Mouse (Mus musculus) urinary bladder, postnatal 36 days (tissue): ENCODE results near the gene Nploc4.
A peak's percentile ranks its signal among the peaks of the same experiment; 100 is the strongest.
"Not testable (repeated sequence)": the region's sequence is repeated elsewhere in the genome, so short reads cannot be mapped to it uniquely, and the experiment has no call there.

Source experiments
- DNase-seq, 2 experiments: peaks; one replicate each; pipeline ENCODE4 v3.0.0; 2022; ENCODE audit warnings: low spot score in 2 of 2, mixed read lengths in 1 of 2

Nploc4 gene

DNA sequence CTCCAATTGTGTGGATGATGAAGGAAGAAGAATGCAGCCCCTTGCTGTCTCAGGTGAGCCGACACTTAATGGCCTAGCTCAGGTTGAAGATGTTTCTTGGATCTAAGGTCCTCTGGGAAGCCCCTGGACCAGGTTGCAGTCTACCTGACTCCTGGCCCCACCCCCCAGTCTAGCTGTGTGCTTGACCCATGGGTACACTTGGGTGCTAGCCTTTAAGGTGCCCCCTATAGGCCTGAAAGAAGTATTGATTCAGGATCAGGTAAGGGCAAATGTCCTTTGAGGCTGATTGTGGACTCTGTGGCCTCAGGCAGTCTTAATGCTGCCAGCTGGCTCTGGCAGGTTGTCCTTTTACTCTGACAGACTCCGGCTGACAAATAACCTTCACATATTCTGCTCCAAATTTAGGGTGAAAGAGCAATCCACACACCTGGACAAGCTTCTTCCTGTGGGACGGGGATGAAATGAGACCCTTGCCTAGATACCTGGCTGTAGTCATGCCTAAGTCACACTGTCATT, 5.3 kb upstream of the Nploc4 start:
- no peak for DNase-seq

DNA sequence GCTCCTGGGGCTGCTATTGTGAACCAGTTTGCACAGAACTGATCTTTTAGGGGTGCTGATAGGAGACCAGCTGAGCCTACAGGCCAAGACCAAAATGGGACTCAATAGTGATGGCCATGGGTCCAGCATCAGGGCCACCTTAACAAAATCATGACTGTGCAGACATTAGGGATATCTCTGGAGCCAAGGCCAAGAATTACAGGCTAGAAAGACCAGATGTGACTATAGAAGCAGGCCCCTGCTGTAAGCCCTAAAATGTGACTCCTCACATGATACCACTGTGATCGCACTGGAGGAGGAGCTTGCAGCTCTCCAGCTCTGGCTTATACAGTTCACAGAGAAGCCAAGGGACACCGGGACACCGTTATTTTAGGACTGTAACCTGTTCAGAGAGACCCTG, 4.8 kb upstream of the Nploc4 start, which contains the start of gene Tspan10:
Tspan10 (plus strand) TSS at position 301 of the 400 bp plus-strand sequence.
- no peak for DNase-seq

DNA sequence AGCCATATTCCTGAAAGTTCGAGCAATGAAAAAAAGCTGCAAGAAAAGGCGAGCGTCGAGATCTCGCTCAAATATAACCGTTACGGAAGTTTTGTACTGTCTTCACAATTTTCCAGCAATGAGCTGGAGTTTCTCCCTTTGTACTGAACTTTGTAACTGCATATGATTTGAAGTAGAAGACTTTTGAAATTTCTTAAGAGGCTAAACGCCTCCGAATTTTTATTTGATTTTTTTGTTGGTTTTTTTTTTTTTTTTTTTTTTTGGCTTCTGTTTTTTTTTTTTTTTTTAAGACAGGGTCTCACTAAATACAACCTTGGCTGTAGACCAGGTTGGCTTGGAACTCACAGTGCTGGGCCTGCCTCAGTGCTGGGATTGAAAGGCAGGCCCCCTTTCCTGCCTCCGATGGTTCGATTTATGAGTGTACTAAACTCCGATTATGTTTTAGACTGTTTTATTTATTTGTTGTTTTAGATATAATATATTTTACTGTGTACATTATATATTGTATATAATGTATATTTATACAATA, 413 bp upstream of the Nploc4 start:
- no peak for DNase-seq

DNA sequence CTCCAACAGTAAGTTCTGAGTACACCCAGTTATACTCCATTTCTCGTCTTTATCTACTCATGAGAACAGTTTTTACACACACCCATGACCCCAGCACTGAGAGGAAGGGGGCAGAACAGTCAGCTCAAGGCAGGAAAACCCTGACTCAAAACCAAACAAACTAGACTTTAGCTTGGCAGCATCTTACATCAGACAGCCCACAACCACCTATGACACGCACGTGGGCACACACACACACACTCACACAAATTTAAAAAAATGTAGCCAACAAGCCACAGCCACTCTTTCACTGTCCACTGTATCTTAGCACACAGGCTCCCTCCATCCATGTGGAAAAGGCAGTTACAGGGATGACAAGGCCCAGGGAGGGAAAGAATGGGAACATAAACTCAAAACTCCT, 10.8 kb downstream of the Nploc4 start:
- DNase-seq = no peak

DNA sequence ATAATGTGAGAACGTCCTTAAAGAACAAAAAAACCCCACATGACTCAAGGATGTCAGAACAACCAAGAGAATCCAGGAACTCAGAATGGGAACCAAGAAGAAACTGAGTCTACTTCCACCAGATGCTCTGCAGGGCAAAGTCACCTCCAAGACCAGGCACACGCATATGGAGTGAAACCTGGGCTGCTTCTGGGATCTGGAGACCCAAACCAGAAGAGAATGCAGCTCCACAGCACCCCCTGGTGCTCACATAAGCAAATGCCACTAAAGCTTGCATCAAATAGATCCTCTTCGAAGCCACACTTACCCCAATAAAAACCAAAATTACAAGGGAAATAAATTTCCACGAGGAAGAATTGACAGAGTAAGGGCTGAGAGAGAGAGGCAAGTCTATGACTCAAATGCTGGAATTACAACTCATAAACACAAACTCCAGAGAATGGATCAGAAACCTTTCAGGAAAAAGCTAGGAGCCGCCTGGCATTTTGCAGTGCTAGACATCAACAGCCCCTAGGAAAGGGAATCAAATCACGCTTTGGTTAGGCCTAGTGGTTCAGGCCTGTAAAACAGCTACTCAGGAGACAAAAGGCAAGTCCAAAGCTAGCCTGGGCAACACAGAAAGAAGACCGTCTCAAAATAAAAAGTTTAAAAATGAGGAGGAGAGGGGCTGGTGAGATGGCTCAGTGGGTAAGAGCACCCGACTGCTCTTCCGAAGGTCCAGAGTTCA, 13.8 kb downstream of the Nploc4 start:
- peak; percentile 32 to 43 for DNase-seq

DNA sequence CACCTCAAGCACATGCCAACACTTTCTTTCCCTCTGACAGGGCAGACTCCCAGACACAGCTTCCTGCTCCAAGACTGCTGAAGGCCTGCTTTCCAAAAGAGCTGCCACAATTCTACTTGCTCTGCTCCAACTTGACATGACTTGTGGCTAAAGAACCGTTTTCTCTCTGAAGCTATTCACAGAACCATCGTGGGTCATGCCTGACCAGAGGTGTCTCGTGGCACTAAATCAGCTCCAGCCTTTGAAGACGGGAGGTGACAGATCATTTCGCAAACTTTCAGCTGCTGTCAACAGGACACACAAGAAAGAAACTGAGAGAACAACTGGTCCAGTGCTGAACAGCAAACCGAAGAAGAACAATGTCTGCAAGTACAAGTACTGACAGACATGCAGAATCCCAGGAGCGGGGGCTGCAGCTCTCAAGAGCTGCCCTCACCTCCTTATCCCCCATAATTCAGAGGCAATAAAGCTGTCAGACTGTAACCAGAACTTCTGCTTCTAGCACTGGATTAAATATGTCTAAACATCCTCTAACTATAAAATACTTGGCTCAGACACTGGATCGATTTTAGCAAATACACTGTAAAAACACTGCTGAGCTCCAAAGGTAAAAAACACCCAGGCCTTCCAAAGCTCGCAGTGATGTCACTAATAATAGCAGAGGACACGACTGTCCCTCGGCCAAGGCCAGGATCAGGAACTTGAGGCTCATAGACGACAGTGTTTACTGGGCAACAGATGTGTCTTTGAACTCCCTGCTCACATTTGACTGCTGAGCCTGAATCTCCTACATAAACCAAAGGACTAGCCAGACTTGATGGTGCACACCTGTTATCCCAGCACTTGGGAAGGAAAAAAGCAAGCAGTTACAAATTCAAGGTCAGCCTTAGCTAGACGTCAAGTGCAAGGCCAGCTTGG, 14.6 kb downstream of the Nploc4 start:
- no peak for DNase-seq

DNA sequence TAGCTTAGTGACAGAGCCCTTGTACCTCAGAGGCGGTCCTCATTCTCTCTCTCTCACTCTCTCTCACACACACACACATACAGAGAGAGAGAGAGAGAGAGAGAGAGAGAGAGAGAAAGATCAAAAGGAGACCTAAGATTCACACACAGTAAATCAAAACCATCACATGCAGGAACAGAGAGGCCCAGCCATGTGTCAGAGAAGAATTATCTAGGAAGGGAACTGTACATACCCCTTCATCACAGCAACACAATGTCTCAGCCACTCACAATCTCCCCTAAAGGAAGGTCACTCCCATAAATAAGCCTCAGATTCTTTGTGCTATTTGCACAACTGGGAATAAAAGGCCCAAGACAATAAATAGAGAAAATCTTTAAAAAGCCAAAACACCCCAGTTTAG, 18.9 kb downstream of the Nploc4 start:
- no peak for DNase-seq

DNA sequence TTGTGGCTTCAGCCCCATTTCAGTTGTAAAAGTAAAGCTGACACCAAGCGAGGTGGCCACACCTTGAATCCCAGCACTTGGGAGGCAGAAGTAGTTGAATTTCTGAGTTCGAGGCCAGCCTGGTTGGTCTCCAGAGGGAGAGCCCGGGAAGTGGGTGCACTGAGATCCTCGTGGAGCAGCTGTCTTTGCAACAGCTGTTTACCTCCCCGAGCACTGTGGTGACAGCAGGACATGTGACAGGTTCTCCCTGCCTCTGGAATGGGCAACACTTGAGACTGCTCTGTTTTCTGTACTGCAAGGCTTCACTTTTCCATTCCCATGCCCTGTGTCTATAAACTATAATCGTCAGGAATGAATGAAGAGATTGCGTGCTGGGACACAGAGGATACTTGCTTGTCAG, 19.7 kb downstream of the Nploc4 start:
- DNase-seq = no peak

DNA sequence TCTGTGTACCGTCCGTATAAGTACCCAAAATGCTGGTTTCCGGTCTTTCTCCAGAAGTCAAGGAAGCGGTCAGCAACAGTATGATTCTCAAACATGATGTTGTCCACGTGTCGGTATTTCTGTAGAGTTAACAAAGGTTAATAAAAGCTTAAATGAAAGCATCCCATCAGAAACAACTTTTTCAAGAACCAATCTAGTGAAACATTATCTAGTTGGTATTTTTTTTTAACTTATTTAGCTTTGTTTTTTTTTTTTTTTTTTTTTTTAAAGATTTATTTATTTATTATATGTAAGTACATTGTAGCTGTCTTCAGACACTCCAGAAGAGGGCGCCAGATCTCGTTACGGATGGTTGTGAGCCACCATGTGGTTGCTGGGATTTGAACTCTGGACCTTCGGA, 23.9 kb downstream of the Nploc4 start:
- not testable (repeated sequence) for DNase-seq

DNA sequence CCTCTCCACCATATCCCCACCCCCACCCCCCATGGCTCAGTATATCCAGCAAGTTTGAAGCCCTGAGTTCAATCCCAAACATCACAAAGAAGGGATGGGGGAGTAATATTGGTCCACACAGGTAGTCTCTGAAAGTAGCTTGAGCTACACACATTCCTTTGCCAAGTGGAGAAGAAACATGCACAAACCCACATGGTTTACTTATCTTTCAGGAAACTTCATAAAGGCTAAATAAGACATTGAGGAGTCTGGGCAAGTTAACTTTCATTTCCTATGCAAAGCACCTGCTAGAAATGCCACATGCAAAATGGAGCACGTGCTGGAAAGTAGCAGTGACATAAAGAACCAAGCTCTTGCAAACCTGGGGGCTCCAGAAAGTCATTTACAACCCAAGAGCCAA, 31.1 kb downstream of the Nploc4 start:
- no peak for DNase-seq

DNA sequence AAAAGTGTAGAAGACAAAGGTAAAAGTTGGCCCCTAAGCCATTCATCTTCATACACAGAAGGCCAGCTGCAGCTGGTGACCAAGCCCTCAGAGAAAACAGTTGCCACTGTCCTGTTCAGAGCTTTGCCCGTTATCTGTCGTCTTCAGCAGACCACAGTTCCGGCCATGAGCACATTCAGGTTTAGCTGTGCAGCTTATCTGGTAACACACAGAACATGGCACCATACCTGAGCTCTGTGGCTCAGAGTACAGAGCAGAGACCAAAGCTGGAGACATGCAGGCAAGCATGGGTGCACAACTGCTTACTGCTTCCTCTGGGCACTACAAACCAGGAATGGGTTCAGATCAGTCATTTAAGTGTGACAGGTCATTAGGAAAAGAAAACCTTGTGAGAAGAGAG, 31.6 kb downstream of the Nploc4 start:
- no peak for DNase-seq

DNA sequence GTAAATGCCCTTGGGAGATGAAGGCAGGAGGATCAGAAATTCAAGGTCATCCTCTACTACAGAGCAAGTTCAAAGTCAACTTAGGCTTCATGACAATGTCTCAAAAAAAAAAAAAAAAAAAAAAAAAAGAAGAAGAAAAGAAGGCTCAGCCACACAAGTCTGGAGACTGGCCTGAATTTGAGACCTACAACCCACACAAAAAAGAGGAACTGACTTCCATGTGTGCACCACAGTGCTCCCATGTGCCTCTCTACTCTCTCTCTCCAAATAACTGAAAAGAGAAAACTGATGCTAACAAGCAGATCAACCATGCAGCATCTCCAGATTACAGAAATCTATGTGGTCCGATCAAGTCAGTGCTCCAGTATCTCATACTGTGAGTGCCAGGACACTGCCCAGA, 32.7 kb downstream of the Nploc4 start:
- no peak for DNase-seq

DNA sequence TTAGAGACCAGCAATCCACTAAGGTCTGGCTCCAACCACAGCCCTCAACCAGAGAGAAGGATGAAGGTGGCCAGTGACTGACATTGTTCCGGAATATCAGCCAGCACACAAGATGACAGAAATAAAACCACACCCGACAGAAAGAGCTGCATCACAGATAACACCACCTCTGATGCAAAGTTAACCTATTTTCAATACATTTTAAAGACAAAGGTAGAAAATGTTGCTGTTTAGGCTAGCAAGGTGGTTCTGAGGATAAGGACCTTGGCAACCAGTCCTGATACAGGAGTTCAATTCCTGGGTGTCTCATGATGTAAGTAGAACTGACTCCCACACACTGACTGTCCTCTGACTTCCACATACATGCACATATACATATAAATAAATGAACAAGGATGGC, 38.2 kb downstream of the Nploc4 start:
- DNase-seq = no peak

DNA sequence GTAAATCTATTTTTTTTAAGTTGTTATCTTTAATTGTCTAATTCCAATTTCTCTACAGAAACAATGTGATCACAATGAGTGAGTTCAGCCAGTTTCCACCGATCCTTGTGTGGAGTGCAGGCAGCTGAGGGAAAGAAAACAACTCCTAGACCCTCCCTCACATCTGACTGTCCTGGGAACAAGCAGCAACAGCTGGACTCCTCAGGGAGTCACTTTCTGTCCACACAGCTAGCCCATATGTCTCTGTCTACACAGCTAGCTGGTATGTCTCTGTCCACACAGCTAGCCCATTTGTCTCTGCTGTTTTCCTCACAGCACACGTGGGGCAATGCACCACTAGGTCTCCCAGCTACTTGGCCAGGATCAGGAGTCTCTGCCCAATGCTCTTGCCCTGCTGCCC, 39.9 kb downstream of the Nploc4 start:
- no peak for DNase-seq

DNA sequence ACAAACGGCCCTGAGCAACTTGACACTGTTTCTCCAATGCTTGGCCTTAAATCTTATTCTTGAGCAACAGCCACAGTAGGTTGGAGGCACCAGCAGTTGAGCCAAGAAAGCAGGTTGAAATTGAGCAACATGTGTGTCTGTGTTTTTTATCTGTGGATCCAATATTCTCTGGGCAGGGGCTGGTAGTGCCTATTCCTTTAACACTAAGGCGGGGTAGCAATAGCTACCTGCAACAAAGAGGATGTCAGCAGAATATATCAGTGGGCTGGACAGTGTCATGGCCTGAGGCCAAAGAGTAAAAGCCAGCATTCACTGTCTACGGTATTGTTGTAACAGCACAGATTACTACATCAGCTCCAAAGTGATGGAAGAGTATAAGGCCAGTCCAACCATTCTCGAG, 41.8 kb downstream of the Nploc4 start:
- no peak for DNase-seq

DNA sequence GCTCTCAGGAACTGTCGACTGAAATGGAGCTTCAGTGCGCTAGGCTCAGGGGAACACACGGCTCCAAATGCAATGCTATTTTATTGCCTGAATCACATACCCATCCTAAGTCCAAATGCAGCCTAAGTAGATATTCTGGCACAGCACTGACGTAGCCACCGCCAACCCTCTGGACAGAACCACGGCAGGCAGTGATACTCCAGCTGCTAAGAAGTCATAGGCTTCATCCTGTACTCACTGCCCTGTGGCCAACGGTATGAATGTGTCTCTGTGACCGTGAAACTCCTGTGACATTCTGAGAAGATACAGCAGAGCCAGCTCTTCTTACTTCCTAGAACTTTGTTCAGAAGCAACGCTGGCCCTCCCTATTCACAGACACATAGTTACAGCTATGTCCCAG, 48.9 kb downstream of the Nploc4 start:
- DNase-seq = no peak

DNA sequence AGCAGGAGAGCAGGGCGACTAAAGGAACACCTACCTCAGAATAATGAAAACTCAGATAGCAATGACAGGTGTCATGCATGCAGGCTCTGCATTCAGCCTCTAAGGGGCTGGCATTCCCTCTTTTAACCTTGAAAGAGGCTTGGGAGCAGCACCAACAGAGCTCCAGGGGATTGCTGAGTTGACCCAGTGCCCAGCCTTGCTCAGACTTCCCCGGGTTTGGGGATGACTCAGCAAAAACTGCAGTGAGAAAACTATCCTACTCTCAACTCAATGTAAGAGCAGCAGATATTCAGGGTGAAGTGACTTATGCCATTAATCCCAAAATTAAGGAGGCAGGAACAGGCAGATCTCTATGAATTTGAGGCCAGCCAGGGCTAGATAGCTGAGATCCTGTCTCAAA, 50.4 kb downstream of the Nploc4 start:
- DNase-seq = no peak

DNA sequence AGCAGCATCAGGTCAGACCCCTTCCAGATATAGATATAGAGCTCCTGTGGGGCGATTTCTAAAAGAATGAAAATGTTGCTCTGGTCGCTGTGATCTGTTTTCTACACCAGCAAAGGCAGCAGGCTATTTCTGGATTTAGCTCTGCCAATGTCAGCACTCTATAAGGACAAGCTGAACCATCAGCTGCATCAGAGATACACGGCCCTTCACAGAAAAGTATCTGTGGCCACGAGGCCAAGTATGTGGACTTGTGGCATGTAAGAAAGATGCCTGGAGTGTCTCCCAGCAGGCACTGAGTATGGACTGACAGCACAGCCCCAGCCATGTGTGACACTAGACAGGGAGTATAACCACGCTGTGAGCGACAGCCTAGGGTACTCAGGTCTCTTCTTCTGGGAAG, 50.9 kb downstream of the Nploc4 start:
- no peak for DNase-seq

DNA sequence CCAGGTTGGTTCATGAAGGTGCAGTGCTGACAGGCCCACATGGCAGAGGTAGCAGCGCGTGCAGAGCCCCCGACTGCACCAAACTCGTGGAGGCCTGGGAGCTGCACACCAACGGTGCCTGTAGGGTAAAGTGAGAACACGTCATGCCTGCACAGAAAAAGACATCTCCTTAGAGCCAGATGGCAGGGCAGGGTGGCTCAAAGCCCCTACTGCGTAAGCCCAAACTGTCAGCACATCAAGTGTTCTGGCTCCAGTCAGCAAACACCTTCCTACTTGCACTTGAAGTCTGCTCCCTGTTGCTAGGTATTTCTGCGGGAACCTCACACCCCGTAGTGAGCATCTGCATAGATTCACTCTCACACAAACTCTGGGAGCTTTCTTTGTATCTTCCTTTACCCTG, 55.0 kb downstream of the Nploc4 start:
- no peak for DNase-seq

DNA sequence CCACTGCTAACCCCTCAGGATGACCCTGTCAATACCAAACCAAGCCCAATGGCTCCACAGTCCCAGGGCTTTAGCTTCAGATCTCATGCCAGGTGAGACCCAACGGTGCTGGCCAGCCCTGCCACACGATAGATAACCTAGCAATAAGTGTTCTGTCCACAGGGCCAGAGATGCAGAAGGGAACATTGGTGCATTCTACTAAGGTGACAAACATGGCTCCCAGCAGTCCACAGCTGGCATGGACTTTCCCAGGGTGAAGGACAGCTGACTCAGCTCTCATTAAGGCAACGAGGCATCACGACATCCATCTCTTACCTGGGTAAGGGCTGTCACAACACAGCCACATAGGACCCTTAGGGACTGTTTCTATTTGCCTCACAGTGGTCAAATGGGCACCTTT, 56.4 kb downstream of the Nploc4 start:
- no peak for DNase-seq

DNA sequence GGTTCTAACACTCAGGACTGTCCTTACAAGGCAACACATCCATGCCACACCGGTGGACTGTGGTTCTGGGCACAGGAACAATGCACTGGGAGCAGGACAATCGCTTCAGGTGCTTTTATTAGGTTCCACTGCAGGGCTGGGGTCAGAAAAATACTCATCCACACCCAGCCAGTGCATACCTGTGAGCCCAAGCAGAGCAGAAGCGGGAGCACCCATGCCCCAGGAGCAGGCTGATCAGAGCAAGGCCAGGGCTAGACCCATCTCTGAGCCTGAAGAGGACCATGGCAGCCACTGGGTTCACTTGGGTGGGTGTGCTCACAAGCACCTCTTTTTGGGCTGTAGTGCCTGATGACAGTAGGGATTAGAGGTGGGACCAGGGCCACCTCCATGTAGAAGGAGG, 57.2 kb downstream of the Nploc4 start:
- no peak for DNase-seq
